Mouse (Mus musculus): Measurements from ENCODE around the gene Clec2d. TPM values are rescaled to one million over a fixed set of nuclear protein-coding genes. Genes with fewer than 3 reads are reported as not detected.

Gene Clec2d
- total and polyA plus RNA-seq, 3 experiments: 0.50 to 2.8 TPM; not detected in 1

DNA sequence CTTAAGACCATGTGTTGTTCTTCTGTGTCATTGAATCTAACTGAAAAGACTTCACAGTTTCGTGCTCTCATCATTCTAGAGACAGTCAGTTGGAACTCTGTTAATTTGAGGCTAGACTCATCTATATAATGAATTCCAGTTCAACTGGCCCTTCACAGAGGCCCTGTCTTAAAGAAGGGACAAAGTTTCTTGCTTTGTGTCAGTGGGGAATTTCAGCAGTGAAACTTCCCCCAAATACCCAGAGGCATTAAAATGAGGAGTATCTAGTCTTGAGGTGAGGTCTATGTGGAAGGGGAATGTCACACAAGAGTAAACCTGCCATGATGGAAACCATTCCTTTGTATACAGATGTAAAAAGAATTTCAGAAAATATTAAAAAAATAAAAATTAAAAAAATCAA is 21.9 kb downstream of the Clec2d start:
- DNase-seq (ENCODE audit: low read depth, low spot score): no peak
- no peaks in the 10 kb centered on the region for H3K36me3 ChIP-seq (ENCODE audit: control insufficient read depth in 1 of 2, insufficient read depth in 2 of 2, low read length in 2 of 2)
- no peaks in the 10 kb centered on the region for H3K79me2 ChIP-seq (ENCODE audit: control insufficient read depth, insufficient read depth, low read length, poor library complexity)
- no peaks in the 10 kb centered on the region for H3K4me1 ChIP-seq (ENCODE audit: control insufficient read depth in 1 of 2, insufficient read depth in 2 of 2, low read length in 2 of 2)
- no peaks in the 10 kb centered on the region for H3K27me3 ChIP-seq (ENCODE audit: control insufficient read depth in 1 of 2, insufficient read depth in 2 of 2, low read length in 2 of 2)
- no peak overlapping the region for H3K9ac ChIP-seq (ENCODE audit: control insufficient read depth, low read depth, low read length, poor library complexity, severe bottlenecking)
- no peak overlapping the region for H3K4me3 ChIP-seq (ENCODE audit: control insufficient read depth in 1 of 2, insufficient read depth in 1 of 2, low read depth in 2 of 2, low read length in 2 of 2)
- no peak overlapping the region for H3K27ac ChIP-seq (ENCODE audit: control insufficient read depth, low read depth, low read length)
- no peak for TF ChIP-seq USF1 (IDR thresholded peaks at IDR 0.05; ENCODE audit: low read depth, low read length)
- TF ChIP-seq MYB (IDR thresholded peaks at IDR 0.05; ENCODE audit: low read depth, low read length): no peak
- no peak for TF ChIP-seq HCFC1 (IDR thresholded peaks at IDR 0.05; ENCODE audit: low read depth, low read length)
- no peak for TF ChIP-seq BHLHE40 (IDR thresholded peaks at IDR 0.05; ENCODE audit: borderline replicate concordance, low read depth, low read length)
- TF ChIP-seq USF2 (IDR thresholded peaks at IDR 0.05; ENCODE audit: borderline replicate concordance in 1 of 2, insufficient read depth in 1 of 2, low read depth in 1 of 2, low read length in 2 of 2): no peak
- no peak for TF ChIP-seq MAX (IDR thresholded peaks at IDR 0.05; ENCODE audit: low read length)
- no peak for TF ChIP-seq JUND (IDR thresholded peaks at IDR 0.05; ENCODE audit: low read depth, low read length)
- no peak for TF ChIP-seq CHD1 (IDR thresholded peaks at IDR 0.05; ENCODE audit: low read depth, low read length)
- no peak for TF ChIP-seq ZNF384 (IDR thresholded peaks at IDR 0.05; ENCODE audit: low read depth, low read length)
- TF ChIP-seq UBTF (IDR thresholded peaks at IDR 0.05; ENCODE audit: borderline replicate concordance, insufficient read depth, low read depth, low read length): no peak
- peaks cover 6% of the 10 kb centered on the region for H3K9me3 ChIP-seq (replicated peaks; ENCODE audit: insufficient read depth, low read length)

DNA sequence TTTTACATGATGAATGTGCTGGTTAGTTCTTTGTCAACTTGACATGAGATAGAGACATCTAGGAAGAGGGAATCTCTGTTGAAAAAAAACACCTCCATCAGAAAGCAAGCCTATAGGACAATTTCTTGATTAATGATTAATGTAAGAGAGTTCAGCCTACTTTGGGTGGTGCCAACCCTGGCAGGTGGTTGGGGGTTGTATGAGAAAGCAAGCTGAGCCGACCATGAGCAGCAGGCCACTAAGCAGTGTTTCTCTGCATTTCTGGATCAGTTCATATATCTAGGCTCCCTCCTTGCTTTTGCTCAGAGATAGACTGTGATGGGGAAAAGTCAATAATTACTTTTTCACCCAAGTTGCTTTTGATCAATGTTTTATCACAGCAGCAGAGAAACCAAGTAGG is 23.9 kb downstream of the Clec2d start:
- H3K9me3 ChIP-seq (replicated peaks; ENCODE audit: insufficient read depth, low read length): peaks cover 4% of the 10 kb centered on the region; the same call in 1 of the 2 replicates
- H3K9ac ChIP-seq (ENCODE audit: control insufficient read depth, low read depth, low read length, poor library complexity, severe bottlenecking): no peak overlapping the region
- H3K27me3 ChIP-seq (ENCODE audit: control insufficient read depth in 1 of 2, insufficient read depth in 2 of 2, low read length in 2 of 2): no peaks in the 10 kb centered on the region
- TF ChIP-seq MAZ (IDR thresholded peaks at IDR 0.05; ENCODE audit: low read depth, low read length) (no peak), ETS1 (IDR thresholded peaks at IDR 0.05; ENCODE audit: low read depth, low read length) (no peak), GATA1 (IDR thresholded peaks at IDR 0.05; ENCODE audit: low read depth, low read length) (no peak), BHLHE40 (IDR thresholded peaks at IDR 0.05; ENCODE audit: borderline replicate concordance, low read depth, low read length) (no peak), SMC3 (IDR thresholded peaks at IDR 0.05; ENCODE audit: low read depth, low read length) (no peak), E2F4 (IDR thresholded peaks at IDR 0.05; ENCODE audit: borderline replicate concordance, low read depth, low read length) (no peak)
- no peak overlapping the region for H3K27ac ChIP-seq (ENCODE audit: control insufficient read depth, low read depth, low read length)
- H3K36me3 ChIP-seq (ENCODE audit: control insufficient read depth in 1 of 2, insufficient read depth in 2 of 2, low read length in 2 of 2): no peaks in the 10 kb centered on the region
- DNase-seq (ENCODE audit: low read depth, low spot score): no peak
- no peaks in the 10 kb centered on the region for H3K79me2 ChIP-seq (ENCODE audit: control insufficient read depth, insufficient read depth, low read length, poor library complexity)
- H3K4me3 ChIP-seq (ENCODE audit: control insufficient read depth in 1 of 2, insufficient read depth in 1 of 2, low read depth in 2 of 2, low read length in 2 of 2): no peak overlapping the region
- H3K4me1 ChIP-seq (ENCODE audit: control insufficient read depth in 1 of 2, insufficient read depth in 2 of 2, low read length in 2 of 2): no peaks in the 10 kb centered on the region
